Mouse (Mus musculus) layer of hippocampus, adult 9-10 months (tissue): ENCODE data around the gene Themis3.

Source experiments
- DNase-seq: peaks from one replicate; pipeline ENCODE4 v3.0.0; 2022; ENCODE audit warnings: low spot score

The Themis3 gene

GRCm38 (mm10) chr17:66594435-66594834 is at the start of gene Themis3:
Gene Themis3 (minus strand): TSS chr17:66594621.
- DNase-seq: no peak

- DNase-seq: no peak
These were observed 43.7 kb upstream of the Themis3 start for GRCm38 (mm10) chr17:66637951-66638722.

- DNase-seq: no peak
These were observed 25.7 kb upstream of the Themis3 start for GRCm38 (mm10) chr17:66619996-66620656.

GRCm38 (mm10) chr17:66619255-66619826 is 24.9 kb upstream of the Themis3 start:
- no peak for DNase-seq

- DNase-seq: no peak
These were observed 15.6 kb upstream of the Themis3 start for GRCm38 (mm10) chr17:66610032-66610431.

GRCm38 (mm10) chr17:66604931-66605330 is 10.5 kb upstream of the Themis3 start:
- no peak for DNase-seq

GRCm38 (mm10) chr17:66601171-66601570 is 6.8 kb upstream of the Themis3 start:
- DNase-seq: no peak

GRCm38 (mm10) chr17:66595867-66596266 is 1.4 kb upstream of the Themis3 start:
- no peak for DNase-seq

- no peak for DNase-seq
These were observed 835 bp upstream of the Themis3 start for GRCm38 (mm10) chr17:66595256-66595655.

GRCm38 (mm10) chr17:66590353-66591075 is 3.9 kb downstream of the Themis3 start:
- no peak for DNase-seq

GRCm38 (mm10) chr17:66589864-66590263 is 4.6 kb downstream of the Themis3 start:
- no peak for DNase-seq

GRCm38 (mm10) chr17:66586741-66587140 is 7.7 kb downstream of the Themis3 start:
- no peak for DNase-seq

- no peak for DNase-seq
These were observed 8.3 kb downstream of the Themis3 start for GRCm38 (mm10) chr17:66586078-66586477.

- DNase-seq: no peak
These were observed 13.4 kb downstream of the Themis3 start for GRCm38 (mm10) chr17:66580990-66581389.

GRCm38 (mm10) chr17:66578007-66578406 is 16.4 kb downstream of the Themis3 start:
- DNase-seq: no peak

- no peak for DNase-seq
These were observed 16.9 kb downstream of the Themis3 start for GRCm38 (mm10) chr17:66577507-66577906.

- no peak for DNase-seq
These were observed 21.8 kb downstream of the Themis3 start for GRCm38 (mm10) chr17:66572677-66573060.

- DNase-seq: no peak
These were observed 22.4 kb downstream of the Themis3 start for GRCm38 (mm10) chr17:66571860-66572676.

- DNase-seq: no peak
These were observed 30.2 kb downstream of the Themis3 start for GRCm38 (mm10) chr17:66564213-66564612.

GRCm38 (mm10) chr17:66563551-66563950 is 30.9 kb downstream of the Themis3 start:
- DNase-seq: no peak

GRCm38 (mm10) chr17:66561380-66561779 is 33.0 kb downstream of the Themis3 start:
- no peak for DNase-seq
